Mouse (Mus musculus) adipocyte (in vitro differentiated cells): ENCODE measurements around the gene Gm37240.

Experiments used
- DNase-seq: peaks from one replicate; pipeline ENCODE4 v3.0.0-alpha.2; 2016; ENCODE audit warnings: low spot score

Gm37240 gene

DNA sequence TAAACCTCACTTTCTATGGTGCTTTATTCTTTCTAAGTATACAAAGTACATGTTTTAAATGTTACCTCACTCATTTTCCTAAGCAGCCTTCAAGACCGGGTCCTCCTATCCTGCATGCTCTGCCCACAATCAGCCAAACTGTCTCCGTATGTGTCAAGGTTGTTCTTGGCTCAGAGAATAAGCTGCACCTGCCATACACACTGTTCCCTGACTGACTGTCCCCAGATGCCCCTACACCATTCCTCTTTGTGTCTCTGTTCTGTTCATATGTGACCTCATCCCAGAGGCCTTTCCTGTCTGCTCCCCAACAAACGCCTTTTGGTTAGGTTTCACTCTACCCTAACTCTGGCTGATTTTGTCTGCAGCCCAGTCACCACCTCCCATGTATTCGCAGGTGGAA is 60.0 kb downstream of the Gm37240 start:
- DNase-seq: no peak

DNA sequence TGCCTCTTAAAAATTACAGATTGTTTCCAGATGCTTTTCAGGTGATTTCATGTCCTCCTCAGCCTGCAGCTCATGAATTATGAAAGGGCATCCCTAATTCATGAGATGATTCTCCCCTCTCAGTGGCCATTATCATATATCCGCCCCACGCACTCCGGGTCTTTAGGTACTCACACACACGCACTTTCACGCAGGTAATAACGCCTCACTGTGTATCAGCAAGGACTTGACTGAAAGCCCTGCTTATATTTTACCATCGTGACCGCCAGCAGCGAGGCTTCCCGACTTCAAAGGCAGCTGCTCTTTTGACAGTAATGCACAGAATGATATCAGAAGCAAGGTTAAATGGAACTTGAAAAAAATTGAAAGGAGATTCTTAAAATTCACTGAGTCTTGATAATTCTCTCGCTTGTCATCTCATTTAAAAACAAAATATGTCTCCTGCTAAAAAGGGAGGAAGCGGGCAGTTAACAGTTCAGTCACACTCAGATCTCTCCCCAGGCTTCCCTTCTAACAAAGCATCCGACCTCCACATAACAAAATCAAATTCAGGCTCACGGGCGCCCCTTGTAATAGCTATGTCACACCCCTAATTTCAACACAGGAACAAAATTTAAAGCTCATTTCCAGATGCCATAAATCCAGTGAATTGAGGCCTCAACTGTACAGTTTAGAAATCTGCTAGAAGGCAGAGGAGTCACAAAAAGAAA is 66.3 kb downstream of the Gm37240 start:
- no peak for DNase-seq

GRCm38 (mm10) chr3:85819319-85819718 is 68.0 kb downstream of the Gm37240 start:
- peak; percentile 49 for DNase-seq

DNA sequence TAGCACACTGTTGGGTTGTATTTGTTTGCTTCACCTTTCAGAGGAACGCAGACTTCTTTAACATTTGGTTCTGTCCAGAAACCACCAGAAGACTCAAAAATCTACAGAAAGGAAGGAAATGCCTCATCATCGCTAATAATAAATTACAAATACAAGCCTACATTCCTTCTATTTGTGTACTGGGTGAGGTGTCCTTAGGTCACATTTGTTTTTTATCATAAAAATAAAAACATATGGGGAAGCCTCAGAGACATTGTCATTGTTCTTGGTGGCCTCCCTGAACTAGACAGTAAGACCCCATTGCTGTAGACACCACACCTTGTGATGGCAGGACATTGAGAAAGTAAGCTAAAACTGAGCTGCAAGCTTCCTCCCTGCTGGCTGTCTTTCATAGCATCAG is 70.1 kb downstream of the Gm37240 start, which contains the start of gene Fam160a1:
Gene Fam160a1 (minus strand): TSS at position 101 of the 400 bp plus-strand sequence.
- DNase-seq: no peak

DNA sequence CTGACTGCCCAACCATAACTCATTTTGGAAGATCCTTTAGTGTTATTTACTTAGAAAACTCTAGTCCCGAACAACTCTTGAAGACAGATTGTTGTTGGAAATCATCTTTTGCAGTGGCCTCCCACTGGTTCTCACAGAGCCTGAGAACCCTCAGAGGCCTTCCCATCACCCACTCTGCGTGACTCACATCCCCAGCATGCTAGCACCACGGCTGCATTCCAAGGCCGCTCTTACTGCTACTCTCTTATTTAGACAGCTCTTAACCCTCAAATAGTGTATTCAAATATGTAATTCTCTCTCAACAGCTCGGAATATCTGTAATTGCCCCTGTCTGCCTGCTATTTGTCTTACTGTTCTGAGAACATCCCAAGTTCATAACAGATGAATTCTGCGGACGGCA is 73.1 kb downstream of the Gm37240 start:
- DNase-seq: peak; percentile 45

DNA sequence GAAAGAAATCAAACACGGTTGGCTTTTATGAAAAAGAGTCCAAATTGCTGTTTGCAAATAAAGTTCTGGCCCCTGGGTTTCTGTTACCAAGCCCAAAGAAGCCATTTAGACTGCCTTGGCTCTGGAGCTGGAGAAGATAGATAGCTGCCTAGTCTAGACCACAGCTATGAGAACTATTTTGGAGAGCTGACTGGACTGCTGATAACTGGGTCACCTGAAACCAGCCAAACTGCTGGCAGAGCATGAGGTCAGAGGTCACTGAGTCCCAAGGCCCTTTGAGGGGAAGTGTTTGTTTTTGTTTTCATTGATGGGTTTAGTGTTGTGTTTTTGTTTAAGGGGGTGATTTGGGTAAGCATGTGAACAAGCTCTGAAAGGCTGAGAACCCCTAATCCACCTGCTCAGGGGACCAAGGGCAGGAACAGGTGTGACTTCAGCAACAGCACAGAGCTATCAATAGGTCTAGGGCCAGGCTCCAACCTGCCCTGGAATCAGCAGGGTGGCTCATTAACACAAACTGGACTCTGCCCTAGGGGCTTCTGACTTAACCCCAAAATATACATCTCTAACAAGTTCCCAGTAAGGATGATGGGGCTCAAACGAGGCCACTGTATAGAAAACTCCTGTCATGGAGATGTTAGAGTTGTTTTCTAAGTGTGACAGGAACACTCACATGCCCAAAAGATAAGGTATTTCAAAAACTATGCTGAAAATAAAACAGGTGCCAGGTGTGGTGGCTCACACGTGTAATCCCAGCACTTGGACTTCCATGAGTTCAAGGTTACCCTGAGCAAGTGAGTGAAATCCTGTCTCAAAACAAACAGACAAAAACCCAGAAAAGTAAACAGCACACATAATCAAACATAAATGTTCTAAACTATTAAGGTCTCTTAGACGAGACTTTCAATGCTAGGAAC is 74.0 kb downstream of the Gm37240 start:
- peak; percentile 23 for DNase-seq

DNA sequence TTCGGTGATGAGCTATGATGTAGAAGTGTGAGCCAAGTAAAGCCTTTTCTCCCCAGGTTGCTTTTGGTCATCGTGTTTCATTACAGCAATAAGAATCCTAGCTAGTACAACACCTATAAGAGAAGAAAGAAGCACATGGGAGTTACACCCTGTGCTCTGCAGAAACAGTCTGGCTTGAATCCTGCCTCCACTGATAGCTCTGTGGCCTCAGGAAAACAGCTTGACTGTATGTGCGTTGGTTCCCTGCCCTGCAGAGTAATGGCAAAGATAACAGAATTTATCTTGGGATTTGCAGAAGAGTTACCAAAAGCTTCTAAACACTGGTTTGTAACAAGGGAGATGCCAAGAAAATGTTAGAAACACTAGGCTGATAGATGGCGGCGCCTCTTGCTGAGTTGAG is 75.3 kb downstream of the Gm37240 start:
- DNase-seq: no peak

- DNase-seq: no peak
Measured at GRCm38 (mm10) chr3:85793166-85793565, 94.2 kb downstream of the Gm37240 start.

- no peak for DNase-seq
Measured at GRCm38 (mm10) chr3:85789748-85790147, 97.6 kb downstream of the Gm37240 start.

- no peak for DNase-seq
Measured at GRCm38 (mm10) chr3:85786501-85786900, 100.8 kb downstream of the Gm37240 start.

DNA sequence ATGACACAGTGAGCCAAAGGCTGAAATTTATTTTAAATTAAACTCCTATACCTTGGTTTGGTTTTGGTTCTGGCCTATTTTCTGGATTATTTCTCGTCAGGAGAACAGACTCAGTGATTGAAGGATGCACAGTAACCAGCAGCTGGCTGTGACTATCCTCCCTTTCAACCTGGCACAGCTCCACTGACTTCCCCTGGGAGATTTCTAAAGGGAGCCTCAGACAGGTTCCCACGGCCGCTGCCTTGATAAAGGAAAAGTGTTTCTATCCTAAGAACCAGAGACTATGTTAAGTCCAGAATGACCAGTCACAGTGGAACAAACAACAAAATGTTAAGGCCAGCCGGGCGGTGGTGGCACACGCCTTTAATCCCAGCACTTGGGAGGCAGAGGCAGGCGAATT is 106.4 kb downstream of the Gm37240 start:
- no peak for DNase-seq

- no peak for DNase-seq
Measured at GRCm38 (mm10) chr3:85780332-85780731, 107.0 kb downstream of the Gm37240 start.

- peak; percentile 9 for DNase-seq
Measured at GRCm38 (mm10) chr3:85777841-85778240, 109.5 kb downstream of the Gm37240 start.

- DNase-seq: no peak
Measured at GRCm38 (mm10) chr3:85777356-85777755, 110.0 kb downstream of the Gm37240 start.

GRCm38 (mm10) chr3:85776707-85777106 is 110.6 kb downstream of the Gm37240 start:
- DNase-seq: no peak

DNA sequence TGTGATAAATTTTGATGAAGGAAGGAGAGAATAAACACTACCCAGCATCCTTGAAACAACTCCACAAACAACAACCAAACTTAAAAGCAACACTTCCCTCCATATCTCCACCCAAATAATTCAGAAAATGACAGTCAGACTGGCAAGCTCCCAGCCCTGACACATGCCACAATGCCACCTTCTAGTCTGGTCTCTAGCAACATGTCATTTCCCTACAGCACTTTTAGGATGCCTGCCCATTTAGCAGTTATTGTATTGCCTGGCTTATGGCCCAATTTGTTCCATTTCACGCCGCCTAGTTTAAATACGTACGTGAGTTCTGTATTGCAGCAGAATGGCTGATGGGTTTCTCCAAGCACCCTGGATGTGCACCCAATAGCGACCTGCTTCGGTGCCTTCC is 111.2 kb downstream of the Gm37240 start:
- no peak for DNase-seq

DNA sequence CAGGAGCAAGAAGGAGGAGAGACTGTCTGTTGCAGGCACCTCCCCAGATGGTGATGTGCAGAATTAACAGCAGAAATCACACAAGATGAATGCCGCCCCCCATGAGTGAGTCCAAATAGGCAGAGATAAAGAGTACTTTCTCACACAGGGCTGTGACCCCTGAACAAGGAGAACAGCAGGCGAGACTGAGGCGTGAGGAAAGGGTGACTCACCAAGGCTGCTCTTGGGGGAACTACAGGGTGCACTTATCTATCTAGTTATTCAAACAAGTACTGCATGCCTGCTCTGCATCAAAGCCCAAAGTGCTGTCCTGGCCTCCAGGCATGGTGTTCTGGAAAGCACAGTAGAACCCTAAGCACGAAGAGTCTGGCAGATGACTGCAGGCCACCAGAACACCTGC is 113.4 kb downstream of the Gm37240 start:
- no peak for DNase-seq

- DNase-seq: peak; percentile 21
Measured at GRCm38 (mm10) chr3:85773425-85773824, 113.9 kb downstream of the Gm37240 start.

GRCm38 (mm10) chr3:85764937-85765337 is 122.4 kb downstream of the Gm37240 start:
- peak; percentile 31 for DNase-seq

DNA sequence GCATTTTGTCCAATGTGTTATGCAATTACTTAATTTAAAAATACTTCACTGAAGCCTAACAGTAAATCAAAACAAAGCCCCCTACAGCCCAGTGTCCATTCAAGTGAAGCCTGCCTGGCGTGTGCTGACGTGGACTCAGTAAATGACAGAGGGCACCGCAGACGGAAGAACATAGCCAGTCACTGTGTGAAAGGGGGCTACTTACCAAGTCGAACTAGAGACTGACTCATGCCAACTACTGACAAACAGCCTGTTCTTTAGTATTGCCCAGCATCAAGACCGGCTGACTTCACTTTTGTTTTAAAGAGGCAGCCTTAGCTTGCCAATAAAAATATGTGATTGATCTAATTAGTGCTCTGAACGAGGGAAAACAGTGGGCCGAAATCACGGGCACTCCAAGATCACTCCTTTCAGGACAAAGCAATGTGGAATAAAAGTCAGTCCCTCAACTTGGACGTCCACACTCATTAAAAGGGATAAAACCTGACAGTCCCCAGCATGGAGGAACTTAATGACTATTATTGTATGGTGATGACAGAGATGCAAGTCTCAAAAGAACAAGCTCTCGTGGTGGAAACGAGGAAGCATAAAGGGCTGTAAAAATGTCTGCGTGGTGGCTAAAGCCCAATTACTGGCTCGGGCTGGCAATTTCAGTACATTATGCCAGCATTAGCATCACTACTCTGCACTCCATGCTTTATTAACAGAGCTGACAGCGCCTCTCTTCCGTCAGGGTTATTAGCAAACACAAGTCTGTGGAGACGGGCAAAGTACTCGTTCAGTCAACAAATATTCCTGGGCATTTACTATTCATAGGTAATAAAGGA is 123.1 kb downstream of the Gm37240 start:
- DNase-seq: no peak

DNA sequence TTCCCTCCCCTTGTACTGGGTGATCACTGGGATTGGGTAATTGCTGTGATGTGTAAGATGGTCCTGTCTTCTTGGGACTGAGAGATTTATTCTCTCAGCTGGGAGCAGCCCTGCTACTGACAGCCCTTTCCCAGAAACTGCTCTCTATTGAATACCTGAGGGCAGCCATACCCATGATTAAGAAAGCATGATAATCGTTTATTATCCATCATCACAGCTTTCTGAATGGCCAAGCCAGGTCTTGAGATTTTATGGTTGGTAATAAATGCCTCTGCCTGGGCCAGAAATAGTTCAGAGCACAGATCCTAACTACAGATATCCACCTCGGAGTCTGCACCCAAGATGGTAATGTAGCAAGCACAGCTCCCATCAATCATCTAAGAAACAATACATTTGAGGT is 129.4 kb downstream of the Gm37240 start:
- no peak for DNase-seq

DNA sequence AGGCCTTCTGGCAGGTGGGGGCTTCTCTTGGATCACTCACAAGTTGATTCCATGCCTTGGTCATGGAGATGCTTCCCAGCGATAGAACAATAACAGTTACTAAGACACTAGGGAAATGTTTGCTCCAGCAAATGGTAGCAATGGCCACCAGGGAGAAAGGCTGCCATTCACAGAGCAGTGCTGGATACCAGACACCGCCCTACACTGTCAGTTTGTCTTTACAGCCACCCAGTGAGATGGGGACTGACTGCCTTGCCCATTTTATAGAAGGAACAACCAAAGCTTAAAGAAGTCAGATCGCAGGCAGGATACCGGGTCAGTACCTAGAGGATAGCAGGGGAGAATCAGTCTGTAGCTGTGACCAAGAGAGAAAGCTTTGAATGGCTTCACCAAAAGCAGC is 129.9 kb downstream of the Gm37240 start:
- no peak for DNase-seq
